ENCODE assay signal across 11 mouse cellular contexts in genomic region chr9:32176612-32177011, GRCm38 (mm10).
DNase-seq lines count a peak whose midpoint lies in the region; ATAC-seq and TF ChIP-seq lines count a peak whose summit lies in the region.
"Had no signal": no experiment of that assay in that cellular context is flagged by ENCODE, and none has a peak within 500 bp of the region (broad histone marks: within the 10 kb centered on the region; RNA-seq: fewer than 3 reads in every experiment).

No protein-coding gene starts in this region.

- H3K27ac ChIP-seq in lung, embryonic 14.5 days (ENCODE audit: low read depth) = no peak overlapping the region
- no peak overlapping the region for H3K27ac ChIP-seq in hindbrain, postnatal 0 days
- H3K27ac ChIP-seq: neural tube, embryonic 12.5 days had no signal

- H3K9ac ChIP-seq in lung, embryonic 14.5 days = no peak overlapping the region
- H3K9ac ChIP-seq in hindbrain, postnatal 0 days (replicated peaks; ENCODE audit: low read length) = no peak overlapping the region
- H3K9ac ChIP-seq: neural tube, embryonic 12.5 days had no signal

- ATAC-seq in lung, embryonic 14.5 days (ENCODE audit: insufficient read depth) = peak; percentile 78
- ATAC-seq in hindbrain, postnatal 0 days = no peak
- ATAC-seq: CD4-positive, CD25-positive, alpha-beta regulatory T cell, adult 4 months had no signal

- no peaks in the 10 kb centered on the region for H3K36me3 ChIP-seq in lung, embryonic 14.5 days (ENCODE audit: insufficient read depth)
- H3K36me3 ChIP-seq in hindbrain, postnatal 0 days (ENCODE audit: insufficient read depth, low read length) = no peaks in the 10 kb centered on the region
- H3K36me3 ChIP-seq: neural tube, embryonic 12.5 days had no signal

- WGBS in lung, embryonic 14.5 days = 43% methylated on average over 4 of the region's 4 CpGs
- 67% methylated on average over 4 of the region's 4 CpGs for WGBS in lung, adult 2 months
- 29% methylated on average over 4 of the region's 4 CpGs for WGBS in hindbrain, postnatal 0 days

- no peaks in the 10 kb centered on the region for H3K9me3 ChIP-seq in lung, embryonic 14.5 days (ENCODE audit: low read depth, low read length)
- H3K9me3 ChIP-seq in hindbrain, postnatal 0 days (ENCODE audit: low read length) = no peaks in the 10 kb centered on the region
- H3K9me3 ChIP-seq: neural tube, embryonic 12.5 days had no signal

- DNase-seq in gastrocnemius, postnatal 14 days = peak; percentile 10
- no peak for DNase-seq in gastrocnemius, postnatal 36 days
- peak; percentile 85 for DNase-seq in lung, embryonic 14.5 days
- no peak for DNase-seq in lung, adult 2 months
- peak; percentile 68 for DNase-seq in hindbrain, postnatal 0 days (ENCODE audit: low spot score)
- peak; percentile 24 for DNase-seq in lung, postnatal 36 days
- no peak for DNase-seq in layer of hippocampus, postnatal 36 days
- DNase-seq in urinary bladder, postnatal 36 days (ENCODE audit: low spot score in 2 of 2) = no peak
- DNase-seq: thymus, postnatal 25 days had no signal

- TF ChIP-seq POLR2A in lung, adult 2 months (IDR thresholded peaks at IDR 0.05; ENCODE audit: borderline replicate concordance, extremely low read depth, low read depth, low read length) = no peak

- intact Hi-C loops in gastrocnemius, postnatal 14 days (cut with DNase I; ENCODE audit: low total_unique reads) = no loop called here
- intact Hi-C loops in gastrocnemius, postnatal 36 days (cut with DNase I) = no loop called here

- no peak for TF ChIP-seq CTCF in lung, embryonic 14.5 days (IDR thresholded peaks at IDR 0.05; ENCODE audit: low read depth)
- no peak for TF ChIP-seq CTCF in lung, adult 2 months (IDR thresholded peaks at IDR 0.05; ENCODE audit: insufficient read depth, low read length)
- TF ChIP-seq CTCF in hindbrain, postnatal 0 days (IDR thresholded peaks at IDR 0.05; ENCODE audit: low read depth) = no peak

- H3K4me2 ChIP-seq in lung, embryonic 14.5 days = no peak overlapping the region
- H3K4me2 ChIP-seq in hindbrain, postnatal 0 days (ENCODE audit: low read depth, low read length) = no peak overlapping the region
- H3K4me2 ChIP-seq: neural tube, embryonic 12.5 days had no signal

- no peaks in the 10 kb centered on the region for H3K27me3 ChIP-seq in lung, embryonic 14.5 days (ENCODE audit: insufficient read depth, low read length)
- no peaks in the 10 kb centered on the region for H3K27me3 ChIP-seq in hindbrain, postnatal 0 days (ENCODE audit: insufficient read depth, low read length)
- H3K27me3 ChIP-seq: neural tube, embryonic 12.5 days had no signal

- no peak overlapping the region for H3K4me3 ChIP-seq in lung, embryonic 14.5 days (ENCODE audit: low read depth, low read length)
- no peak overlapping the region for H3K4me3 ChIP-seq in lung, adult 2 months (replicated peaks; ENCODE audit: extremely low read depth, low read depth, low read length)
- H3K4me3 ChIP-seq in hindbrain, postnatal 0 days (ENCODE audit: low read length) = no peak overlapping the region
- H3K4me3 ChIP-seq: neural tube, embryonic 12.5 days had no signal

- no peaks in the 10 kb centered on the region for H3K4me1 ChIP-seq in lung, embryonic 14.5 days (ENCODE audit: insufficient read depth)
- H3K4me1 ChIP-seq in lung, adult 2 months (ENCODE audit: control insufficient read depth, insufficient read depth, low read length) = no peaks in the 10 kb centered on the region
- no peaks in the 10 kb centered on the region for H3K4me1 ChIP-seq in hindbrain, postnatal 0 days (ENCODE audit: insufficient read depth, low read length)
- H3K4me1 ChIP-seq: neural tube, embryonic 12.5 days had no signal

Comparison
In these comparisons a context has a peak if more than half of its experiments do, and no peak if none do; other contexts are left out.
1. DNase-seq: peak in gastrocnemius, postnatal 14 days (single experiment), lung, embryonic 14.5 days (single experiment), hindbrain, postnatal 0 days (single experiment) and lung, postnatal 36 days (single experiment); none in gastrocnemius, postnatal 36 days (0 of 2), lung, adult 2 months (single experiment), layer of hippocampus, postnatal 36 days (0 of 2) and urinary bladder, postnatal 36 days (0 of 2).